Mouse (Mus musculus) E14TG2a.4 (cell line): ENCODE results near the gene Pacrg.

Experiments used
- H3K27me3 ChIP-seq: 2 replicates; pipeline ENCODE4 v1.6.1; 2014; ENCODE audit warnings: low read length, control low read depth; ENCODE audit not compliant: insufficient read depth
- H3K36me3 ChIP-seq: 2 replicates; pipeline ENCODE4 v1.6.1; 2014; ENCODE audit warnings: low read length, control low read depth; ENCODE audit not compliant: insufficient read depth
- H3K4me1 ChIP-seq: replicated peaks from 2 replicates; pipeline ENCODE4 v1.6.1; 2014; ENCODE audit warnings: low read depth, low read length, control low read depth
- H3K4me3 ChIP-seq: replicated peaks from 2 replicates; pipeline ENCODE4 v1.5.1; 2014; ENCODE audit warnings: mild to moderate bottlenecking, low read length
- H3K9me3 ChIP-seq: 2 replicates; pipeline ENCODE4 v1.6.1; 2014; ENCODE audit warnings: low read length, control low read depth
- CTCF ChIP-seq: conservative IDR thresholded peaks from 2 replicates; pipeline ENCODE4 v1.5.1; 2014; ENCODE audit warnings: low read length
- NANOG ChIP-seq: IDR thresholded peaks from 2 replicates; pipeline ENCODE4 v1.6.1; 2014; ENCODE audit warnings: borderline replicate concordance, low read length, mixed read lengths
- POU5F1 ChIP-seq: IDR thresholded peaks from 2 replicates; pipeline ENCODE4 v1.6.1; 2014; ENCODE audit warnings: low read length, borderline replicate concordance

Pacrg gene

GRCm38 (mm10) chr17:10397924-10398627 is 442.0 kb downstream of the Pacrg start:
- no peak for TF ChIP-seq POU5F1
- no peak for TF ChIP-seq CTCF
- TF ChIP-seq NANOG, result no peak
- no peaks in the 10 kb centered on the region for H3K36me3 ChIP-seq
- peaks cover 2% of the 10 kb centered on the region; the same call in 1 of the 2 replicates for H3K27me3 ChIP-seq
- peaks cover 29% of the 10 kb centered on the region for H3K4me1 ChIP-seq
- no peak overlapping the region for H3K4me3 ChIP-seq
- no peaks in the 10 kb centered on the region for H3K9me3 ChIP-seq

GRCm38 (mm10) chr17:10397336-10397735 is 442.8 kb downstream of the Pacrg start:
- H3K36me3 ChIP-seq, result no peaks in the 10 kb centered on the region
- H3K27me3 ChIP-seq, result peaks cover 2% of the 10 kb centered on the region; the same call in 1 of the 2 replicates
- peaks cover 5% of the 10 kb centered on the region for H3K9me3 ChIP-seq
- peaks cover 29% of the 10 kb centered on the region for H3K4me1 ChIP-seq
- peak overlapping the region; percentile 49; the same call in 1 of the 2 replicates for H3K4me3 ChIP-seq
- no peak for TF ChIP-seq POU5F1
- TF ChIP-seq CTCF, result no peak
- TF ChIP-seq NANOG, result no peak

- no peak for TF ChIP-seq POU5F1
- Histone ChIP-seq H3K27me3 (peaks cover 2% of the 10 kb centered on the region; the same call in 1 of the 2 replicates), H3K4me3 (peak overlapping the region; percentile 49), H3K9me3 (peaks cover 6% of the 10 kb centered on the region), H3K36me3 (no peaks in the 10 kb centered on the region), H3K4me1 (peaks cover 29% of the 10 kb centered on the region)
Measured at GRCm38 (mm10) chr17:10396863-10397262, 443.2 kb downstream of the Pacrg start.

- no peak overlapping the region for H3K4me3 ChIP-seq
- H3K9me3 ChIP-seq, result peaks cover 6% of the 10 kb centered on the region
- peaks cover 45% of the 10 kb centered on the region for H3K4me1 ChIP-seq
- peaks cover 2% of the 10 kb centered on the region; the same call in 1 of the 2 replicates for H3K27me3 ChIP-seq
- TF ChIP-seq POU5F1 (no peak), NANOG (no peak), CTCF (no peak)
- H3K36me3 ChIP-seq, result no peaks in the 10 kb centered on the region
Measured at GRCm38 (mm10) chr17:10394855-10395254, 445.3 kb downstream of the Pacrg start.

GRCm38 (mm10) chr17:10393766-10394165 is 446.3 kb downstream of the Pacrg start:
- Histone ChIP-seq H3K4me1 (peaks cover 49% of the 10 kb centered on the region), H3K9me3 (peaks cover 6% of the 10 kb centered on the region), H3K36me3 (no peaks in the 10 kb centered on the region), H3K4me3 (no peak overlapping the region), H3K27me3 (peaks cover 2% of the 10 kb centered on the region; the same call in 1 of the 2 replicates)
- TF ChIP-seq NANOG (no peak), POU5F1 (no peak), CTCF (no peak)

- TF ChIP-seq NANOG (no peak), CTCF (no peak), POU5F1 (no peak)
- H3K27me3 ChIP-seq, result peaks cover 2% of the 10 kb centered on the region; the same call in 1 of the 2 replicates
- H3K4me3 ChIP-seq, result no peak overlapping the region
- H3K9me3 ChIP-seq, result peaks cover 6% of the 10 kb centered on the region
- peaks cover 43% of the 10 kb centered on the region for H3K4me1 ChIP-seq
- H3K36me3 ChIP-seq, result no peaks in the 10 kb centered on the region
Measured at GRCm38 (mm10) chr17:10392342-10393034, 447.6 kb downstream of the Pacrg start.

GRCm38 (mm10) chr17:10390232-10391172 is 449.6 kb downstream of the Pacrg start:
- no peak for TF ChIP-seq NANOG
- TF ChIP-seq POU5F1, result no peak
- no peak for TF ChIP-seq CTCF
- Histone ChIP-seq H3K27me3 (peaks cover 2% of the 10 kb centered on the region; the same call in 1 of the 2 replicates), H3K36me3 (no peaks in the 10 kb centered on the region), H3K9me3 (peaks cover 6% of the 10 kb centered on the region), H3K4me1 (peaks cover 39% of the 10 kb centered on the region), H3K4me3 (peak overlapping the region; percentile 50)

- Histone ChIP-seq H3K9me3 (peaks cover 6% of the 10 kb centered on the region), H3K4me1 (peaks cover 39% of the 10 kb centered on the region), H3K36me3 (no peaks in the 10 kb centered on the region), H3K4me3 (peak overlapping the region; percentile 50), H3K27me3 (peaks cover 2% of the 10 kb centered on the region; the same call in 1 of the 2 replicates)
- TF ChIP-seq CTCF, result no peak
- TF ChIP-seq POU5F1, result no peak
- no peak for TF ChIP-seq NANOG
Measured at GRCm38 (mm10) chr17:10389740-10390139, 450.4 kb downstream of the Pacrg start.
